In the genomic region with DNA sequence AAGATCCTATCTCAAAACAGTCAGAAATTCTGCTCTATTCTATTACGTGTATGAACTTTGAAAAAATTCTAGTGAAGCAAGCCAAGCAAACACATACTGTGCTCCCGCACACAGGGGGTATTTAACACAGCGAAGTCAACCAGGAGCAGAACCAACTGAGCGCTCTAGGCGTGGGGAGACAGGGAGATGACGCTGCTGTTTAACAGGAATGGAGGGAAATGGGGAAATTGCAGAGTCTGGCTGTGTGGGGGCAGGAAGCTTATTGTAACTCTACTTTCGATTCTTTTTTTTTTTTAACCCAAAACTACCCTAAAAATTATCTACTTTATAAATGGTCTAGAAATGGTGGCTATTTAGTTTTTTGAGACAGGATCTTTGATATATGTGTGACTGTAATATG, we compare ENCODE assay signal across 18 mouse cellular contexts. TPM values are rescaled to one million over a fixed set of nuclear protein-coding genes. Genes with fewer than 3 reads are reported as not detected.
DNase-seq lines count a peak whose midpoint lies in the region; ATAC-seq and TF ChIP-seq lines count a peak whose summit lies in the region.
"Had no signal": no experiment of that assay in that cellular context is flagged by ENCODE, and none has a peak within 500 bp of the region (broad histone marks: within the 10 kb centered on the region; RNA-seq: fewer than 3 reads in every experiment).

No protein-coding gene starts in this region.

- no peaks in the 10 kb centered on the region for H3K27me3 ChIP-seq in spleen, adult 2 months (ENCODE audit: control insufficient read depth, insufficient read depth, low read length)
- no peaks in the 10 kb centered on the region for H3K27me3 ChIP-seq in liver, embryonic 11.5 days (replicated peaks; ENCODE audit: control insufficient read depth, insufficient read depth, low read length)
- H3K27me3 ChIP-seq in hindbrain, embryonic 13.5 days: no peaks in the 10 kb centered on the region
- H3K27me3 ChIP-seq in intestine, embryonic 15.5 days (replicated peaks): no peaks in the 10 kb centered on the region
- H3K27me3 ChIP-seq: limb, embryonic 12.5 days had no signal

- no peak for TF ChIP-seq POLR2A in spleen, adult 2 months (IDR thresholded peaks at IDR 0.05; ENCODE audit: low read depth, low read length)

- 19% methylated on average over 7 of the region's 7 CpGs for WGBS in spleen, adult 2 months
- 59% methylated on average over 7 of the region's 7 CpGs for WGBS in liver, embryonic 11.5 days
- WGBS in hindbrain, embryonic 13.5 days: 88% methylated on average over 7 of the region's 7 CpGs
- WGBS in intestine, embryonic 15.5 days: 74% methylated on average over 7 of the region's 7 CpGs

- peak overlapping the region; percentile 21; the same call in 1 of the 2 replicates for H3K4me2 ChIP-seq in liver, embryonic 11.5 days
- H3K4me2 ChIP-seq in hindbrain, embryonic 13.5 days: no peak overlapping the region
- H3K4me2 ChIP-seq in intestine, embryonic 15.5 days (replicated peaks): no peak overlapping the region
- H3K4me2 ChIP-seq: limb, embryonic 12.5 days had no signal

- ATAC-seq in common myeloid progenitor, adult 5-6 weeks (replicated peaks; ENCODE audit: low read depth, poor library complexity, severe bottlenecking): peak; percentile 52
- ATAC-seq in liver, embryonic 11.5 days (replicated peaks; ENCODE audit: low FRiP score): 0 out of 2 replicates have a peak, but pooled peaks have one; percentile 8
- peak; percentile 56 for ATAC-seq in monocyte, adult 5-6 weeks (replicated peaks; ENCODE audit: insufficient number of reproducible peaks, low FRiP score, low TSS enrichment, poor library complexity, severe bottlenecking)
- ATAC-seq in hindbrain, embryonic 13.5 days (ENCODE audit: low FRiP score): no peak
- no peak for ATAC-seq in intestine, embryonic 15.5 days
- ATAC-seq: inflammation-experienced regulatory T-cells, adult 6 months had no signal

- no peaks in the 10 kb centered on the region for H3K9me3 ChIP-seq in liver, embryonic 11.5 days (ENCODE audit: control insufficient read depth, low read length)
- no peaks in the 10 kb centered on the region for H3K9me3 ChIP-seq in hindbrain, embryonic 13.5 days
- H3K9me3 ChIP-seq in intestine, embryonic 15.5 days: no peaks in the 10 kb centered on the region
- H3K9me3 ChIP-seq: limb, embryonic 12.5 days had no signal

- TF ChIP-seq CTCF in spleen, adult 2 months (IDR thresholded peaks at IDR 0.05; ENCODE audit: extremely low read depth, insufficient read depth, insufficient read length, insufficient replicate concordance): no peak

- DNase-seq in spleen, adult 2 months (ENCODE audit: low read depth in 1 of 2, low spot score in 2 of 2): no peak
- no peak for DNase-seq in spleen, adult 18-20 months
- no peak for DNase-seq in liver, embryonic 11.5 days (ENCODE audit: low spot score)
- DNase-seq: cerebellum, adult 2 months; gastrocnemius, adult 2 months; right cerebral cortex, postnatal 25 days had no signal

- peak overlapping the region; percentile 37; the same call in 1 of the 2 replicates for H3K9ac ChIP-seq in liver, embryonic 11.5 days (ENCODE audit: low read depth, low read length)
- H3K9ac ChIP-seq in hindbrain, embryonic 13.5 days: no peak overlapping the region
- H3K9ac ChIP-seq in intestine, embryonic 15.5 days: no peak overlapping the region
- H3K9ac ChIP-seq: limb, embryonic 12.5 days had no signal

- H3K4me3 ChIP-seq in spleen, adult 2 months (ENCODE audit: extremely low read depth, insufficient read depth, insufficient read length): no peak overlapping the region
- no peak overlapping the region for H3K4me3 ChIP-seq in liver, embryonic 11.5 days (ENCODE audit: low read depth, low read length)
- no peak overlapping the region for H3K4me3 ChIP-seq in hindbrain, embryonic 13.5 days
- no peak overlapping the region for H3K4me3 ChIP-seq in intestine, embryonic 15.5 days (replicated peaks)
- H3K4me3 ChIP-seq: gastrocnemius, adult 2 months; limb, embryonic 12.5 days had no signal

- no peaks in the 10 kb centered on the region for H3K36me3 ChIP-seq in spleen, adult 2 months (ENCODE audit: control insufficient read depth, insufficient read depth, low read length)
- H3K36me3 ChIP-seq in liver, embryonic 11.5 days (ENCODE audit: control insufficient read depth, insufficient read depth, low read length): no peaks in the 10 kb centered on the region
- no peaks in the 10 kb centered on the region for H3K36me3 ChIP-seq in hindbrain, embryonic 13.5 days
- H3K36me3 ChIP-seq in intestine, embryonic 15.5 days: no peaks in the 10 kb centered on the region
- H3K36me3 ChIP-seq: limb, embryonic 12.5 days had no signal

- peak overlapping the region; percentile 71 for H3K27ac ChIP-seq in spleen, adult 2 months (ENCODE audit: insufficient read depth, low read length)
- H3K27ac ChIP-seq in liver, embryonic 11.5 days (ENCODE audit: low read depth, low read length): peak overlapping the region; percentile 61
- no peak overlapping the region for H3K27ac ChIP-seq in hindbrain, embryonic 13.5 days
- H3K27ac ChIP-seq in intestine, embryonic 15.5 days: no peak overlapping the region
- H3K27ac ChIP-seq: gastrocnemius, adult 2 months; limb, embryonic 12.5 days had no signal

- peaks cover 36% of the 10 kb centered on the region for H3K4me1 ChIP-seq in spleen, adult 2 months (ENCODE audit: control insufficient read depth, insufficient read depth, insufficient read length)
- peaks cover 42% of the 10 kb centered on the region for H3K4me1 ChIP-seq in liver, embryonic 11.5 days (replicated peaks; ENCODE audit: control insufficient read depth, insufficient read depth, low read length)
- 0 out of 2 replicates have a peak, but pooled peaks cover 3% of the 10 kb centered on the region for H3K4me1 ChIP-seq in hindbrain, embryonic 13.5 days (replicated peaks)
- 0 out of 2 replicates have a peak, but pooled peaks cover 3% of the 10 kb centered on the region for H3K4me1 ChIP-seq in intestine, embryonic 15.5 days (replicated peaks)

RNA-seq across cellular contexts. Expression of a gene that starts 7.7 kb away (rescaled TPM):
- polyA plus RNA-seq in spleen, adult 2 months (2012; rRNA removed): 81.7 and 84.6 TPM in 2 replicates
- total RNA-seq in common myeloid progenitor, adult 5-6 weeks (2017): 74.8 and 75.3 TPM in 2 replicates
- 16.6 and 18.5 TPM in 2 replicates for polyA plus RNA-seq in liver, embryonic 11.5 days (2014; fragmentation: Nextera tagmentation; extraction: Ambion mirVana)
- total RNA-seq in monocyte, adult 5-6 weeks (2017): 2,267 to 4,734 TPM (median 3,937 TPM) in 3 replicates
- polyA plus RNA-seq in hindbrain, embryonic 13.5 days (2015; fragmentation: Nextera tagmentation; extraction: Ambion mirVana): 15.1 and 16.8 TPM in 2 replicates
- 28.2 and 29.6 TPM in 2 replicates for polyA plus RNA-seq in intestine, embryonic 15.5 days (2015; fragmentation: Nextera tagmentation; extraction: Ambion mirVana)

RNA-seq across cellular contexts. Expression of a gene that starts 19.8 kb away (rescaled TPM):
- polyA plus RNA-seq in spleen, adult 2 months (2012; rRNA removed): 1.3 and 1.4 TPM in 2 replicates
- total RNA-seq in common myeloid progenitor, adult 5-6 weeks (2017): not detected in 2 replicates
- polyA plus RNA-seq in liver, embryonic 11.5 days (2014; fragmentation: Nextera tagmentation; extraction: Ambion mirVana): 1.7 and 1.8 TPM in 2 replicates
- 0.19 to 0.87 TPM (median 0.75 TPM) in 3 replicates for total RNA-seq in monocyte, adult 5-6 weeks (2017)
- 10.8 and 15.6 TPM in 2 replicates for polyA plus RNA-seq in hindbrain, embryonic 13.5 days (2015; fragmentation: Nextera tagmentation; extraction: Ambion mirVana)
- polyA plus RNA-seq in intestine, embryonic 15.5 days (2015; fragmentation: Nextera tagmentation; extraction: Ambion mirVana): 8.5 and 9.5 TPM in 2 replicates

RNA-seq across cellular contexts. Expression of a gene that starts 40.6 kb away (rescaled TPM):
- polyA plus RNA-seq in spleen, adult 2 months (2012; rRNA removed): not detected in 2 replicates
- total RNA-seq in common myeloid progenitor, adult 5-6 weeks (2017): not detected in 2 replicates
- polyA plus RNA-seq in liver, embryonic 11.5 days (2014; fragmentation: Nextera tagmentation; extraction: Ambion mirVana): 0.13 and 0.23 TPM in 2 replicates
- total RNA-seq in monocyte, adult 5-6 weeks (2017): not detected in 3 replicates
- not detected in 2 replicates for polyA plus RNA-seq in hindbrain, embryonic 13.5 days (2015; fragmentation: Nextera tagmentation; extraction: Ambion mirVana)
- not detected in 2 replicates for polyA plus RNA-seq in intestine, embryonic 15.5 days (2015; fragmentation: Nextera tagmentation; extraction: Ambion mirVana)
- total RNA-seq: adrenal gland, postnatal 4 days; gastrocnemius, adult 2 months; layer of hippocampus, postnatal 25 days had no signal
- polyA plus RNA-seq: cerebellum, adult 2 months; forebrain, embryonic 11.5 days; heart, embryonic 14.5 days; inflammation-experienced regulatory T-cells, adult 6 months; kidney, embryonic 16.5 days; limb, embryonic 12.5 days; urinary bladder, adult 2 months had no signal

Comparison
In these comparisons a context has a peak if more than half of its experiments do, and no peak if none do; other contexts are left out.
1. H3K27ac ChIP-seq: peak in spleen, adult 2 months (single experiment) and liver, embryonic 11.5 days (single experiment); none in hindbrain, embryonic 13.5 days (single experiment) and intestine, embryonic 15.5 days (single experiment).
2. ATAC-seq: peak in common myeloid progenitor, adult 5-6 weeks (single experiment), liver, embryonic 11.5 days (single experiment) and monocyte, adult 5-6 weeks (single experiment); none in hindbrain, embryonic 13.5 days (single experiment) and intestine, embryonic 15.5 days (single experiment).